Mouse (Mus musculus): Measurements from ENCODE around the gene Fbxl16.
A peak's percentile ranks its signal among the peaks of the same experiment; 100 is the strongest.

DNA sequence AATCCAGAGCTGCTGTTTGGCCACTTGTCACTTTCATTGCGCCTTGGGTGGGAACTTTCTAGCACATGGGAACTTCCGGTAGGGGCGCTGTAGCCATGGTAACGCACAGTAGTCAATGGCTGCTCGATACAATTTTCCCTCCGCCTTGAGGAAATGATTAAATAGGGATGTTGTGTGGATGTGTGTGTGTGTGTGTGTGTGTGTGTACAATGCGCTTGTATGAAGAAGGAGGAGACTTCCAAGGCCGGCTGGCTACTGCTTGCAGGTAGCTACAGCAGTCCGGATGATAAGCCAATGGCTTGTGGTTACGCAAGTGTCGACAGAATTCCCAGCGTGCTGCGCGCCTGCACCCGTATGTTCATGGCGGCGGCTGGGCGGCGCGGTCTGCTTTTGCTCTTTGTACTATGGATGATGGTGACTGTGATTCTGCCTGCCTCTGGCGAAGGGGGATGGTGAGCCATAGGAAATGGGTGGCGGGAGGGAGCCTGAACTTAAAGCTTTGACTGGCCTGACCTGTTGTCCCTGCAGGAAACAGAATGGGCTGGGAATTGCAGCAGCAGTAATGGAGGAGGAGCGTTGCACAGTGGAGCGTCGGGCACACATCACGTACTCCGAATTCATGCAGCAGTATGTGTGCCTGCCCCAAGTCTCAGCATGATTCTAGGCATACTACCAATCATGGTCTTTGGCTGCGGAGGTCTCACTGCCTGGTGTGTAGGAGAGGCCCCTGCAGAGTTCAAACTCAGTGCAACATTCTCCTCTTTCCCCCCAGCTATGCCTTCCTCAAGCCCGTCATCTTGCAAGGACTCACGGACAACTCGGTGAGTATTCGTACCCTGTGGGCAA, 20.1 kb downstream of the Fbxl16 start, which contains the start of gene Jmjd8:
- TF ChIP-seq CTCF (IDR thresholded peaks at IDR 0.05; ENCODE audit: low read depth) (peak; percentile 30), EP300 (IDR thresholded peaks at IDR 0.05; ENCODE audit: low read depth) (no peak)
